Mouse (Mus musculus) liver, embryonic 11.5 days (tissue): ENCODE results near the gene Smad3. TPM values are rescaled to one million over a fixed set of nuclear protein-coding genes. Genes with fewer than 3 reads are reported as not detected.
A peak's percentile ranks its signal among the peaks of the same experiment; 100 is the strongest.

Experiments
- ATAC-seq: fragments of 200-750 bp; cut with Nextera tagmentation; replicated peaks from 2 replicates; pipeline ENCODE4 v1.8.0; 2017; ENCODE audit warnings: moderate number of reproducible peaks, mild to moderate bottlenecking, moderate TSS enrichment, moderate library complexity; ENCODE audit not compliant: low FRiP score
- DNase-seq: peaks from one replicate; pipeline ENCODE4 v3.0.0-alpha.2; 2017; ENCODE audit warnings: low spot score
- H3K27ac ChIP-seq: fragments of 300-500 bp; sonication (generic); 2 replicates; pipeline ENCODE4 v1.5.1; 2014; ENCODE audit warnings: mild to moderate bottlenecking, low read depth, low read length, control low read depth
- H3K27me3 ChIP-seq: fragments of 300-500 bp; sonication (generic); replicated peaks from 2 replicates; pipeline ENCODE4 v1.6.1; 2014; ENCODE audit warnings: low read length, mixed read lengths; ENCODE audit not compliant: control insufficient read depth, insufficient read depth
- H3K36me3 ChIP-seq: fragments of 300-500 bp; sonication (generic); 2 replicates; pipeline ENCODE4 v1.6.1; 2014; ENCODE audit warnings: mild to moderate bottlenecking, low read length, moderate library complexity, mixed read lengths; ENCODE audit not compliant: control insufficient read depth, insufficient read depth
- H3K4me1 ChIP-seq: fragments of 300-500 bp; sonication (generic); replicated peaks from 2 replicates; pipeline ENCODE4 v1.6.1; 2014; ENCODE audit warnings: low read length, mixed read lengths; ENCODE audit not compliant: control insufficient read depth, insufficient read depth
- H3K4me2 ChIP-seq: fragments of 300-500 bp; sonication (generic); 2 replicates; pipeline ENCODE4 v1.6.1; 2014; ENCODE audit warnings: mild to moderate bottlenecking, control low read depth, moderate library complexity
- H3K4me3 ChIP-seq: fragments of 300-500 bp; sonication (generic); 2 replicates; pipeline ENCODE4 v1.5.1; 2014; ENCODE audit warnings: low read depth, low read length, control low read depth
- H3K9ac ChIP-seq: fragments of 300-500 bp; sonication (generic); 2 replicates; pipeline ENCODE4 v1.6.1; 2014; ENCODE audit warnings: low read depth, low read length, control low read depth
- H3K9me3 ChIP-seq: fragments of 300-500 bp; sonication (generic); 2 replicates; pipeline ENCODE4 v1.6.1; 2016; ENCODE audit warnings: low read length, inconsistent platforms, mixed read lengths; ENCODE audit not compliant: control insufficient read depth
- WGBS: fragments of 180-500 bp; shearing (Covaris S2); extraction: QIAGEN DNeasy Blood & Tissue Kit; methylation state at CpG from one replicate; pipeline ENCODE4 v1.1.7; 2014; 5-methylcytosine and 5-hydroxymethylcytosine counted together
- polyA plus RNA-seq: library from polyadenylated mRNA; unstranded; fragments of >200 nt; fragmentation: Nextera tagmentation; extraction: Ambion mirVana; gene quantifications from 2 replicates; pipeline ENCODE4 v1.2.1, GENCODE M21; 2014

The Smad3 gene
- polyA plus RNA-seq, 1 experiment from 2014 or later = 7.3 TPM

DNA sequence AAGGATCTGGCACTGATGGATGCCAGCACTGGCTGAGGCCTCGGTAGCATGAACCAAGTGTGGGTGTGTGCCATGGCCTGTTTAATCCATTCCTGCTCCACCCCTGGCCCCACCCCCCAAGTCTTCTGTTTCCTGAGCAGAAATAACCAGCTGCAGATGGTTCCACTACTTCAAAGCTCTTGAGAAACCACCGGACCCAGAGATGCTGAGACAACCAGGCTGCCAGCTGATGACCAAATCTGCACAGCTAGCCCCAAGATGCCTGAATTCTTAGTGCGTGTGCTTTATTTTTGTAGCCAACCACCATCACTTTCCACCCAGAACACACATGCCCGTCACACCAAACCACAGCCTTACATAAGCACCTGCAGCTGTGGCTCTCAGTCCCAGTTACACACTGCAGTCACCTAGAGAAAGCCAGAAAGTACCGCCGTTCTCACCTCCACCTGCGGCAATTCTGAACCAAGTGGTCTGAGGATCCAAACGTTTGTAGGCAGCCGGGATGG is 20.3 kb downstream of the Smad3 start:
- Histone ChIP-seq H3K27ac (no peak overlapping the region), H3K9me3 (no peaks in the 10 kb centered on the region), H3K27me3 (no peaks in the 10 kb centered on the region), H3K36me3 (no peaks in the 10 kb centered on the region; the same call in 1 of the 2 replicates), H3K4me2 (no peak overlapping the region), H3K9ac (no peak overlapping the region), H3K4me3 (no peak overlapping the region), H3K4me1 (peaks cover 76% of the 10 kb centered on the region)
- DNase-seq (no peak), ATAC-seq (no peak)
- WGBS = 63% methylated on average over 9 of the region's 9 CpGs

DNA sequence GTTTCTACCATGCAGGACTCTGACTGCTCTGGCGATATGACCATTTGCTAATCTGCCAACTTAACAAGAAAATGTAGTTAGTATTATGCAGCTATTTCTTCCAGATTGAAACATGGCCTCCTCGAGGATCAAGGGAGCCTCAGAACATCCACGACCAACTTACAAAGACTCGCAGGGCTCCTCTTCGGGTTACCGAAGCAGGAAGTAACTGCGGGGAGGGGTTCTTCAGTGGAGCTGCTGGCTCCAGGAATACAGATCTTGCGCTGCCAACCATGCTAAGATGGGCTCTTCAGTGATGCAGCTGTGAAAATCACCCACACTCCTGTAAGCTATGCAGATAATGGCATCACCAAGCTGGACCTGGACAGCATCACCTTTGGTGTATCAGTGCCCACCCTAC is 23.5 kb downstream of the Smad3 start:
- Histone ChIP-seq H3K36me3 (no peaks in the 10 kb centered on the region), H3K27ac (no peak overlapping the region), H3K9ac (no peak overlapping the region), H3K27me3 (no peaks in the 10 kb centered on the region), H3K9me3 (no peaks in the 10 kb centered on the region), H3K4me3 (no peak overlapping the region), H3K4me1 (peaks cover 71% of the 10 kb centered on the region), H3K4me2 (no peak overlapping the region)
- DNase-seq (no peak), ATAC-seq (no peak)
- WGBS = 68% methylated on average over 8 of the region's 8 CpGs

DNA sequence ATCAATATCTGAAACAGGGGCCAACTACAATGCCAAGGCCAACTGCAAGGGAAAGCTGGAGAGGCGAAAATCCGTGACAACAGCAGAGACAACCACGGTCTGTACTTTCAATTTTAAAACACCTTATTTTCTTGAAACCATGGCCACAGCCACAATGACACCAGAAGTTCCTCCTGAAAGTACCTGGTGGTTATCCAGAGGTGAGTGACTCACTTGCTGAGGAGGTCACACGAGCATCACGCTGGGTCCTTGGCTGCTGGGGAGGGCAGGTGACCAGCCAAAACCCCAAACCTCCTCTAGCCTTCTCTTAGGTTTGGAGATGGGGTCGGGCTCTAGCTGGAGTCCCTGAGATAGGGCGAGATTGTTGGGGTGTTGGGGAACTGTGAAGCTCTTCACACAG is 25.1 kb downstream of the Smad3 start:
- 85% methylated on average over 7 of the region's 7 CpGs for WGBS
- no peaks in the 10 kb centered on the region for H3K36me3 ChIP-seq
- H3K9ac ChIP-seq = no peak overlapping the region
- H3K27me3 ChIP-seq = no peaks in the 10 kb centered on the region
- no peak overlapping the region for H3K27ac ChIP-seq
- no peak overlapping the region for H3K4me2 ChIP-seq
- peaks cover 64% of the 10 kb centered on the region for H3K4me1 ChIP-seq
- no peak for DNase-seq
- no peaks in the 10 kb centered on the region for H3K9me3 ChIP-seq
- H3K4me3 ChIP-seq = no peak overlapping the region
- no peak for ATAC-seq

DNA sequence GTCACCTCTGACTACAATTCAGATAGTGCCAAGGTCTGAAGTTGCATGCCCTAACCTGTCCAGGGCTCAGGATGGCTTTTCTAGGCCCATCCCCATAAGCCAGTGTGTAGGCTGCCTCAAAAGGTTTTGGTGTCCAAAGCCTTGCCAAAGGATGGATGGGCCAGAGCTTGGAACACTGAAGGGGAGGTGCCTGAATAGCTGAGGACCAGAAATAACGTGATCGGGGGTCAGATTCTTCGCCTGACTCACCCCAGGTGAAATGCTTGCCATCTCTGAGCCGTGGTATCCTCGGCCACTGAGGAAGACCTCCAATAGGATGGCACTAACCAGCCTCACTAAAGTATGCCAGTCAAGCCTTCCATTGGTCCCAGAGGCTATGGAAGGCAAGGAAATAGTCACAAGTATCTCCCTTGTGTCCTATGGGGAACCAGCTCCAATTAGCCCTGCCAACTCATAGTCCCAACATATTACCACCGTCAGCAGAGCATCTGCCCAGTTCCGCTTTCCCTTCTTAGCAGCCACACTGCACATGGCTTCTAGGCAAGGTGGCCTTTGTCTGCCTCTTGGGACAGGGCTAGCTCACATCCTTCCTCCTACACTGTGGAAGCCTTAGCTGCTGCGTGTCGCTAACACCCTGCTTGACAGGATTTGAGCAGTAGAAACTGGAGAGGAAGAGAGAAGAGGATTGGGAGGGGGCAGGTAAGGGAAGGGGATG is 26.5 kb downstream of the Smad3 start:
- WGBS = 68% methylated on average over 9 of the region's 9 CpGs
- DNase-seq = no peak

DNA sequence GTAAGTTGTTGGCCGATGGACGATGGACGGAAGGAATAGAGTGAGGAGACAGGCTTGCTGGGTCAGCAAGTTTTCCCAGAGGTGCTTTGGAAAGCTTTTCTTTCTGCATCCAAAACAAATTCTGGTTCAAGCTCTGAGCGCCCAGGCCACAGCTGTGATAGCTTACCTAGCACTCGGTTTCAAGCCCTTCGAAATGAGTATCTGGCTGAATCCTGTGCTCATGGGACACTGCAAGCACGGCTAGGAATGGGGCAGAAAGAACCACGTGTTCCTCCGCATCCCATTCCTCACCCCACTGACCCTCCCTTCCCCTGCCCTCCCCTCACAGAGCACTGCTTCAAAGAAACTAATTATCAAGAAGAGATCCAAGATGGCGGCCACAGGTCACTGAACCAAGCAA is 28.8 kb downstream of the Smad3 start:
- Histone ChIP-seq H3K27ac (no peak overlapping the region), H3K27me3 (no peaks in the 10 kb centered on the region), H3K4me2 (no peak overlapping the region), H3K4me1 (peaks cover 47% of the 10 kb centered on the region), H3K4me3 (no peak overlapping the region), H3K9ac (no peak overlapping the region), H3K36me3 (no peaks in the 10 kb centered on the region), H3K9me3 (no peaks in the 10 kb centered on the region)
- DNase-seq (no peak), ATAC-seq (no peak)
- WGBS = 87% methylated on average over 10 of the region's 10 CpGs

More for the DNA sequence above, 26.5 kb downstream of the Smad3 start:
- H3K27me3 ChIP-seq = no peaks in the 10 kb centered on the region
- peaks cover 63% of the 10 kb centered on the region for H3K4me1 ChIP-seq
- no peak overlapping the region for H3K4me2 ChIP-seq
- no peak for ATAC-seq
- no peaks in the 10 kb centered on the region for H3K9me3 ChIP-seq
- H3K36me3 ChIP-seq = no peaks in the 10 kb centered on the region
- no peak overlapping the region for H3K4me3 ChIP-seq
- no peak overlapping the region for H3K9ac ChIP-seq
- H3K27ac ChIP-seq = no peak overlapping the region

DNA sequence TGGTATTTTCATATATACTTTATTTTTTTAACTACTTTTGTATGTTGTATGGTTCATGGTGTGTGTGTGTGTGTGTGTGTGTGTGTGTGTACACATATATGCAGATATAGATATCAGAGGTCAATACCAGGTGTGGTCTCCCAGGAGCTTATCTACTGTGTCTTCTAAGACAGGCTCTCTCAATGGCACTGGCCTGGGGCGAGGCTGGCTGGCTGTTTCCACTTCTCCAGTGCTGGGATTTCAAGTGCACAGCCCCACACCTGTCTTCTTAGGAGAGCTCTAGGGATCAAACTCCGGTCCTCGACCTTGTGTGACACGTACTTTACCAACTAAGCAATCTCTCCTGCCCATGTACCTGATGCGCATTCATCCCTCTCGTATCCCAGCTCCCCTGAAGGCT is 30.7 kb downstream of the Smad3 start:
- DNase-seq (no peak), ATAC-seq (peak; percentile 40; the same call in 1 of the 2 replicates)
- 65% methylated on average over 6 of the region's 6 CpGs for WGBS
- H3K4me1 ChIP-seq = peaks cover 45% of the 10 kb centered on the region
- H3K4me3 ChIP-seq = no peak overlapping the region
- H3K36me3 ChIP-seq = no peaks in the 10 kb centered on the region
- H3K9me3 ChIP-seq = no peaks in the 10 kb centered on the region
- H3K27me3 ChIP-seq = no peaks in the 10 kb centered on the region
- peak overlapping the region; percentile 86; the same call in 1 of the 2 replicates for H3K27ac ChIP-seq
- H3K4me2 ChIP-seq = no peak overlapping the region
- no peak overlapping the region for H3K9ac ChIP-seq

DNA sequence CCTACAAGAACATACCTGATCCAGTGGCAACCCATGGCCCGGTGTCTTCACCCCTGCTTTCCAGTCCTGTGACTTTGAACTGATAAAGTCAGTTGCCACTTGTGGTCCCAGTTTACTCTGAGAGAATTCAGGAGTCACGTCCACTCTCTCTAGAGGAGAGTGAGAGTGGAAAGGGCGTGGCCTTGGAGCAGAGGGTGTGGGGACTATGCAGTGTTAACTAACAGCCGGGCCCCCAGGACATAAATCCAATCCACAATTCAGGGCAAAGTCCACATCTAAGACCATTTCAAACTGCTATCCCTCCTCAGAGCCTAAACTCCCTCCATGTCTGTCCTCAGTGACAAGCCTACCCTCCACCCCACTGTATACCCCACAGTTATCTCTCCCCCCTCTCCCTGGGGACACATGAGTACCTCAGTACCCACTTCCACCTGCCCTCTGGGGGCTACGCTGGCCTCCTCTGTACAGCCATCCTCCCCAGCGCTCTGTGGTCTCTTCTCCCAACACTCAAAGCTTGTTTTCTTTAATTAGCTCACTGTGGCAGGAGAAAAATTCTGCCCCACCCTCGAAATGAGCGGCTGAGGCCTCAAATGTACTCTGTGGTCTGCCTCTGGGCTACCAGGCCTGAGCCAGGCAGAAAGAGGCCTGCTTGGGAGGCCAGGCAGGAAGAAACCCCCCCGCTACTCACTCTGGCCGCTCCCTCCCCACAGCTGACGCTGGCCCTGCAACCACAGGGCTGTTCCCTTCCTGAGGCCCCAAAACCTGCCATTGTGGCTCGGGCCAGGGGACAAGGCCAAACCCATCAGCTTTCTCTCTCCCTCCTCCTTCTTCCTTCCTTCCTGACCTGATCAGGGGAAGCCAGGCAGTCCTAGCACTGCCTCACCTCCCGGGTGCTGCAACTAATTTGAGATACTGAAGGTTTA is 31.4 kb downstream of the Smad3 start:
- H3K9ac ChIP-seq = peak overlapping the region; percentile 53
- ATAC-seq = peak; percentile 74
- 26% methylated on average over 13 of the region's 13 CpGs for WGBS
- DNase-seq = peak; percentile 55
- H3K27me3 ChIP-seq = no peaks in the 10 kb centered on the region
- H3K27ac ChIP-seq = peak overlapping the region; percentile 86
- no peak overlapping the region for H3K4me3 ChIP-seq
- no peaks in the 10 kb centered on the region for H3K9me3 ChIP-seq
- peak overlapping the region; percentile 49 for H3K4me2 ChIP-seq
- no peaks in the 10 kb centered on the region for H3K36me3 ChIP-seq
- H3K4me1 ChIP-seq = peaks cover 49% of the 10 kb centered on the region

DNA sequence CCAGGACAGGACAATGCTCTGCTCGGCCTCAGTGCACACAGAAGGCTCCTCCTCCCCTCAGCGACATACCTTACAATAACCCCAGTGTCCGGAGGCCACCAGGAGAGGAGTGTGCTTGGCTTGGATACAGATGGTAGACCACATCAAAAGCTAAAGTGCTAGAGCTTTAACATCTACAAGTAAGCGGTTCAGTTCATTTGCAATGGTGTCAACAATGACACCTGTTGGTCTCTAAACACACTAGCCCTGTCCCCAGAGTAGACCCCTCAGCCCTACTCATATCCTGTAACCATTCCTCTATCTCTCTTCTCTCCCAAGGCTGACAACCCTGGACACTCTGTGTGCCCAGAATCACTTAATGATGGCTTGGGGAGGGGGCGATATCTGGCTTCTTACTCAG is 33.0 kb downstream of the Smad3 start:
- peaks cover 53% of the 10 kb centered on the region for H3K4me1 ChIP-seq
- no peak overlapping the region for H3K27ac ChIP-seq
- H3K27me3 ChIP-seq = no peaks in the 10 kb centered on the region
- 90% methylated on average over 5 of the region's 5 CpGs for WGBS
- no peak for ATAC-seq
- H3K4me2 ChIP-seq = no peak overlapping the region
- no peak for DNase-seq
- no peaks in the 10 kb centered on the region for H3K36me3 ChIP-seq
- H3K9me3 ChIP-seq = no peaks in the 10 kb centered on the region
- H3K4me3 ChIP-seq = no peak overlapping the region
- H3K9ac ChIP-seq = no peak overlapping the region
